Mouse (Mus musculus) ES-Bruce4 (cell line): Measurements from ENCODE around the gene Nthl1. TPM values are rescaled to one million over a fixed set of nuclear protein-coding genes. Genes with fewer than 3 reads are reported as not detected.

Source experiments
- H3K27ac ChIP-seq: 2 replicates; pipeline ENCODE4 v1.5.1; 2012; ENCODE audit warnings: low read length, inconsistent platforms; ENCODE audit not compliant: insufficient read depth
- H3K27me3 ChIP-seq: 2 replicates; pipeline ENCODE4 v1.6.1; 2012; ENCODE audit warnings: mild to moderate bottlenecking, low read length, inconsistent platforms; ENCODE audit not compliant: control insufficient read depth, poor library complexity, insufficient read depth, severe bottlenecking
- H3K36me3 ChIP-seq: 2 replicates; pipeline ENCODE4 v1.6.1; 2012; ENCODE audit warnings: inconsistent platforms, mild to moderate bottlenecking, low read length, moderate library complexity; ENCODE audit not compliant: control insufficient read depth, poor library complexity, insufficient read depth, severe bottlenecking
- H3K4me1 ChIP-seq: one replicate; pipeline ENCODE4 v1.8.1; 2011; ENCODE audit warnings: low read length; ENCODE audit not compliant: control insufficient read depth, insufficient read depth
- H3K4me3 ChIP-seq: 2 replicates; pipeline ENCODE4 v1.5.1; 2011; ENCODE audit warnings: low read depth, mild to moderate bottlenecking, low read length
- H3K9ac ChIP-seq: 2 replicates; pipeline ENCODE4 v1.6.1; 2012; ENCODE audit warnings: low read depth, mild to moderate bottlenecking, inconsistent platforms; ENCODE audit not compliant: poor library complexity, severe bottlenecking
- H3K9me3 ChIP-seq: replicated peaks from 2 replicates; pipeline ENCODE4 v1.6.1; 2012; ENCODE audit warnings: mild to moderate bottlenecking, low read length, inconsistent platforms; ENCODE audit not compliant: control insufficient read depth, poor library complexity, insufficient read depth, severe bottlenecking
- CTCF ChIP-seq: IDR thresholded peaks from one replicate; pipeline ENCODE4 v1.8.1; 2011; ENCODE audit warnings: low read depth, low read length
- EP300 ChIP-seq: IDR thresholded peaks from 2 replicates; pipeline ENCODE4 v1.6.1; 2011; ENCODE audit warnings: low read depth, low read length; ENCODE audit not compliant: insufficient read depth
- POLR2A ChIP-seq: IDR thresholded peaks from one replicate; pipeline ENCODE4 v1.8.1; 2011; ENCODE audit warnings: low read length; ENCODE audit not compliant: insufficient read depth
- polyA plus RNA-seq: library from polyadenylated mRNA; stranded (reverse); fragments of >200 nt; gene quantifications from 2 replicates; pipeline ENCODE4 v1.2.4, GENCODE M21; 2011; ENCODE audit warnings: low read depth; ENCODE audit not compliant: missing spikeins, insufficient read depth, insufficient read length

The Nthl1 gene
- polyA plus RNA-seq, 1 experiment, result 21.5 TPM

- Histone ChIP-seq H3K27ac (no peak overlapping the region), H3K9ac (no peak overlapping the region), H3K36me3 (peaks cover 13% of the 10 kb centered on the region; the same call in 1 of the 2 replicates)
Observed at GRCm38 (mm10) chr17:24593248-24593647, 39.2 kb upstream of the Nthl1 start.

GRCm38 (mm10) chr17:24593992-24594890 lies 38.2 kb upstream of the Nthl1 start:
- no peak overlapping the region for H3K9ac ChIP-seq
- H3K36me3 ChIP-seq, result peaks cover 13% of the 10 kb centered on the region
- H3K27me3 ChIP-seq, result no peaks in the 10 kb centered on the region
- H3K27ac ChIP-seq, result no peak overlapping the region
- H3K9me3 ChIP-seq, result no peaks in the 10 kb centered on the region
- H3K4me3 ChIP-seq, result no peak overlapping the region
- TF ChIP-seq CTCF (no peak), EP300 (no peak), POLR2A (no peak)
- peaks cover 3% of the 10 kb centered on the region for H3K4me1 ChIP-seq

More at GRCm38 (mm10) chr17:24593248-24593647, 39.2 kb upstream of the Nthl1 start:
- Histone ChIP-seq H3K4me3 (no peak overlapping the region), H3K9me3 (no peaks in the 10 kb centered on the region), H3K4me1 (peaks cover 3% of the 10 kb centered on the region), H3K27me3 (no peaks in the 10 kb centered on the region)
- TF ChIP-seq CTCF (no peak), EP300 (no peak), POLR2A (no peak)

GRCm38 (mm10) chr17:24595126-24596072 lies 37.1 kb upstream of the Nthl1 start:
- no peaks in the 10 kb centered on the region for H3K27me3 ChIP-seq
- no peaks in the 10 kb centered on the region for H3K9me3 ChIP-seq
- TF ChIP-seq CTCF (peak; percentile 24), POLR2A (no peak), EP300 (no peak)
- H3K4me3 ChIP-seq, result no peak overlapping the region
- peaks cover 3% of the 10 kb centered on the region for H3K4me1 ChIP-seq
- no peak overlapping the region for H3K9ac ChIP-seq
- peaks cover 18% of the 10 kb centered on the region for H3K36me3 ChIP-seq
- no peak overlapping the region for H3K27ac ChIP-seq

GRCm38 (mm10) chr17:24596073-24596466 lies 36.4 kb upstream of the Nthl1 start:
- Histone ChIP-seq H3K9me3 (no peaks in the 10 kb centered on the region), H3K4me1 (peaks cover 3% of the 10 kb centered on the region), H3K9ac (no peak overlapping the region), H3K36me3 (peaks cover 18% of the 10 kb centered on the region), H3K4me3 (no peak overlapping the region), H3K27me3 (no peaks in the 10 kb centered on the region), H3K27ac (no peak overlapping the region)
- TF ChIP-seq CTCF (no peak), POLR2A (no peak), EP300 (no peak)

GRCm38 (mm10) chr17:24596471-24597183 lies 35.9 kb upstream of the Nthl1 start:
- no peak for TF ChIP-seq CTCF
- TF ChIP-seq POLR2A, result no peak
- TF ChIP-seq EP300, result no peak
- H3K9ac ChIP-seq, result no peak overlapping the region
- H3K27me3 ChIP-seq, result no peaks in the 10 kb centered on the region
- H3K27ac ChIP-seq, result no peak overlapping the region
- peaks cover 18% of the 10 kb centered on the region for H3K36me3 ChIP-seq
- H3K4me3 ChIP-seq, result no peak overlapping the region
- H3K9me3 ChIP-seq, result no peaks in the 10 kb centered on the region
- H3K4me1 ChIP-seq, result peaks cover 3% of the 10 kb centered on the region
